Mouse (Mus musculus) CH12.LX (cell line): Measurements from ENCODE around the gene Scnn1g. TPM values are rescaled to one million over a fixed set of nuclear protein-coding genes. Genes with fewer than 3 reads are reported as not detected.

ENCODE experiments used
- DNase-seq: peaks from one replicate; pipeline ENCODE4 v3.0.0-alpha.2; 2013; ENCODE audit errors: extremely low read depth
- H3K27ac ChIP-seq: 2 replicates; pipeline ENCODE4 v1.5.1; 2012; ENCODE audit warnings: low read depth, mild to moderate bottlenecking, control low read depth, moderate library complexity; ENCODE audit not compliant: insufficient read depth
- H3K27me3 ChIP-seq: replicated peaks from 2 replicates; pipeline ENCODE3; 2012; ENCODE audit warnings: inconsistent platforms
- H3K36me3 ChIP-seq, 2 experiments: replicated peaks in 1 of 2; 2 replicates each; pipeline versions ENCODE3 to v1.6.1; 2012; ENCODE audit warnings: inconsistent platforms in 1 of 2, low read length in 1 of 2, mild to moderate bottlenecking in 1 of 2, mixed read lengths in 1 of 2, moderate library complexity in 1 of 2; ENCODE audit not compliant: control insufficient read depth in 1 of 2, insufficient read depth in 1 of 2
- H3K4me1 ChIP-seq, 2 experiments: 2 replicates each; pipeline ENCODE4 v1.6.1; 2012; ENCODE audit warnings: inconsistent platforms in 1 of 2, moderate library complexity in 1 of 2; ENCODE audit not compliant: insufficient read depth in 2 of 2, control insufficient read depth in 1 of 2
- H3K4me2 ChIP-seq: 2 replicates; pipeline ENCODE4 v1.6.1; 2012; ENCODE audit warnings: low read depth, mild to moderate bottlenecking, control low read depth; ENCODE audit not compliant: poor library complexity, insufficient read depth, severe bottlenecking
- H3K4me3 ChIP-seq, 3 experiments: fragments of 150-350 bp in 1 of 3; sonication (generic) in 1 of 3; replicated peaks in 1 of 3; 2 replicates each; pipeline versions ENCODE3 to v1.5.1; 2011 to 2012; ENCODE audit warnings: low read depth in 2 of 3, low read length in 2 of 3, mild to moderate bottlenecking in 2 of 3, moderate library complexity in 2 of 3, control low read depth in 1 of 3, improper control_type of control experiment in 1 of 3, inconsistent platforms in 1 of 3, mixed read lengths in 1 of 3; ENCODE audit not compliant: poor library complexity in 1 of 3
- H3K79me2 ChIP-seq: replicated peaks from 2 replicates; pipeline ENCODE4 v1.6.1; 2012; ENCODE audit warnings: mild to moderate bottlenecking, moderate library complexity; ENCODE audit not compliant: control insufficient read depth, poor library complexity, insufficient read depth, severe bottlenecking; ENCODE audit errors: extremely low read depth
- H3K9ac ChIP-seq: 2 replicates; pipeline ENCODE4 v1.6.1; 2012; ENCODE audit warnings: low read depth, mild to moderate bottlenecking, control low read depth, moderate library complexity; ENCODE audit not compliant: insufficient read depth
- H3K9me3 ChIP-seq: replicated peaks from 2 replicates; pipeline ENCODE3; 2012; ENCODE audit warnings: low read length, inconsistent platforms, mixed read lengths
- CHD1 ChIP-seq: IDR thresholded peaks from 2 replicates; pipeline ENCODE4 v1.6.1; 2012; ENCODE audit warnings: low read depth, low read length, improper control_type of control experiment, inconsistent platforms
- CHD2 ChIP-seq: IDR thresholded peaks from 2 replicates; pipeline ENCODE4 v1.6.1; 2011; ENCODE audit warnings: low read length, improper control_type of control experiment
- GABPA ChIP-seq: IDR thresholded peaks from 2 replicates; pipeline ENCODE4 v1.6.1; 2012; ENCODE audit warnings: low read depth, low read length, improper control_type of control experiment, inconsistent platforms; ENCODE audit not compliant: insufficient replicate concordance
- HCFC1 ChIP-seq: IDR thresholded peaks from 2 replicates; pipeline ENCODE4 v1.6.1; 2012; ENCODE audit warnings: low read depth, mild to moderate bottlenecking, inconsistent platforms, low read length, improper control_type of control experiment
- IRF4 ChIP-seq: IDR thresholded peaks from 2 replicates; pipeline ENCODE4 v1.6.1; 2014; ENCODE audit warnings: low read depth, mild to moderate bottlenecking, inconsistent platforms, low read length, improper control_type of control experiment
- JUN ChIP-seq: IDR thresholded peaks from 2 replicates; pipeline ENCODE4 v1.6.1; 2011; ENCODE audit warnings: low read depth, mild to moderate bottlenecking, low read length, improper control_type of control experiment, moderate library complexity; ENCODE audit not compliant: insufficient read depth
- KAT2A ChIP-seq: IDR thresholded peaks from 2 replicates; pipeline ENCODE4 v1.6.1; 2012; ENCODE audit warnings: low read length, improper control_type of control experiment, inconsistent platforms; ENCODE audit not compliant: insufficient replicate concordance
- MAFK ChIP-seq: IDR thresholded peaks from 2 replicates; pipeline ENCODE4 v1.6.1; 2011; ENCODE audit warnings: low read length, improper control_type of control experiment; ENCODE audit not compliant: insufficient replicate concordance
- MAZ ChIP-seq: IDR thresholded peaks from 2 replicates; pipeline ENCODE4 v1.6.1; 2012; ENCODE audit warnings: low read depth, mild to moderate bottlenecking, inconsistent platforms, low read length, improper control_type of control experiment, moderate library complexity
- MEF2A ChIP-seq: IDR thresholded peaks from 2 replicates; pipeline ENCODE4 v1.6.1; 2014; ENCODE audit warnings: low read depth, mild to moderate bottlenecking, inconsistent platforms, low read length, improper control_type of control experiment, borderline replicate concordance
- MYC ChIP-seq: IDR thresholded peaks from 2 replicates; pipeline ENCODE4 v1.6.1; 2011; ENCODE audit warnings: low read depth, mild to moderate bottlenecking, improper control_type of control experiment, low read length
- POLR2A ChIP-seq: IDR thresholded peaks from 2 replicates; pipeline ENCODE4 v1.6.1; 2011; ENCODE audit warnings: low read depth, mild to moderate bottlenecking, improper control_type of control experiment, low read length
- POLR2AphosphoS2 ChIP-seq: IDR thresholded peaks from 2 replicates; pipeline ENCODE4 v1.6.1; 2011; ENCODE audit warnings: low read depth, low read length, improper control_type of control experiment
- RAD21 ChIP-seq: IDR thresholded peaks from 2 replicates; pipeline ENCODE4 v1.6.1; 2011; ENCODE audit warnings: low read depth, mild to moderate bottlenecking, low read length, improper control_type of control experiment, moderate library complexity
- RCOR1 ChIP-seq: conservative IDR thresholded peaks from 2 replicates; pipeline ENCODE4 v1.6.1; 2012; ENCODE audit warnings: low read depth, mild to moderate bottlenecking, inconsistent platforms, low read length, improper control_type of control experiment
- TCF12 ChIP-seq: IDR thresholded peaks from 2 replicates; pipeline ENCODE4 v1.6.1; 2014; ENCODE audit warnings: low read depth, mild to moderate bottlenecking, inconsistent platforms, low read length, improper control_type of control experiment
- ZKSCAN1 ChIP-seq: IDR thresholded peaks from 2 replicates; pipeline ENCODE4 v1.6.1; 2012; ENCODE audit warnings: low read depth, inconsistent platforms, low read length, improper control_type of control experiment, borderline replicate concordance
- ZMIZ1 ChIP-seq: IDR thresholded peaks from 2 replicates; pipeline ENCODE4 v1.6.1; 2012; ENCODE audit warnings: low read depth, mild to moderate bottlenecking, inconsistent platforms, low read length, improper control_type of control experiment
- ZNF384 ChIP-seq: IDR thresholded peaks from 2 replicates; pipeline ENCODE4 v1.6.1; 2012; ENCODE audit warnings: low read depth, low read length, improper control_type of control experiment, inconsistent platforms
- dilution Hi-C: fragments of 300-500 bp; cut with MboI; formaldehyde crosslinking; loops from 2 replicates; pipeline ENCODE4 v1.14.3; 2020; ENCODE audit warnings: low sequenced_read_pairs; ENCODE audit not compliant: extremely low pct_unique_long_range_greater_than_20kb, extremely low pct_ligation_motif_present
- in situ Hi-C: fragments of 300-500 bp; cut with MboI; formaldehyde crosslinking; loops from 3 replicates; pipeline ENCODE4 v1.14.3; 2019; ENCODE audit warnings: low sequenced_read_pairs, low pct_ligation_motif_present, low pct_unique_long_range_greater_than_20kb, mixed read lengths
- polyA plus RNA-seq: library from polyadenylated mRNA; unstranded; fragments of >175 nt; gene quantifications from 2 replicates; pipeline ENCODE4 v1.2.1, GENCODE M21; 2012; ENCODE audit warnings: low read depth; ENCODE audit not compliant: insufficient read length
- total RNA-seq, 2 experiments: library from RNA; depleted of rRNA; stranded (reverse); fragments of 300-350 nt in 1 of 2; fragments of >200 nt in 1 of 2; gene quantifications; 2 replicates each; pipeline ENCODE4 v1.2.3; 2012 to 2014

The Scnn1g gene
- total and polyA plus RNA-seq, 3 experiments = not detected

GRCm38 (mm10) chr7:121754748-121755147 is 20.5 kb downstream of the Scnn1g start:
- dilution Hi-C loops (no loop called here), in situ Hi-C loops (no loop called here)
- Histone ChIP-seq H3K4me3 (no peak overlapping the region), H3K27ac (no peak overlapping the region), H3K4me1 (peaks cover 5 to 9% of the 10 kb centered on the region in 2 experiments; a peak in 1 of 4 replicates), H3K4me2 (no peak overlapping the region), H3K27me3 (no peaks in the 10 kb centered on the region), H3K79me2 (no peaks in the 10 kb centered on the region), H3K9ac (no peak overlapping the region), H3K36me3 (no peaks in the 10 kb centered on the region), H3K9me3 (no peaks in the 10 kb centered on the region)
- no peak for DNase-seq
- TF ChIP-seq JUN = no peak
- no peak for TF ChIP-seq ZNF384
- no peak for TF ChIP-seq POLR2AphosphoS2
- TF ChIP-seq KAT2A = no peak
- TF ChIP-seq MYC = no peak
- TF ChIP-seq POLR2A = no peak
- no peak for TF ChIP-seq GABPA
- no peak for TF ChIP-seq MAZ
- no peak for TF ChIP-seq HCFC1
- TF ChIP-seq IRF4 = no peak
- no peak for TF ChIP-seq MEF2A
- no peak for TF ChIP-seq TCF12
- no peak for TF ChIP-seq MAFK
- no peak for TF ChIP-seq ZKSCAN1
- TF ChIP-seq RAD21 = no peak
- TF ChIP-seq ZMIZ1 = no peak
- TF ChIP-seq CHD2 = no peak
- TF ChIP-seq CHD1 = no peak

GRCm38 (mm10) chr7:121763328-121763727 is 29.0 kb downstream of the Scnn1g start:
- H3K9me3 ChIP-seq = no peaks in the 10 kb centered on the region
- H3K4me1 ChIP-seq = peaks cover 5 to 16% of the 10 kb centered on the region in 2 experiments; a peak in 3 of 4 replicates
- dilution Hi-C loops = no loop called here
- H3K4me3 ChIP-seq = no peak overlapping the region
- no peaks in the 10 kb centered on the region for H3K36me3 ChIP-seq
- no peak for TF ChIP-seq POLR2A
- TF ChIP-seq RCOR1 = no peak
- TF ChIP-seq, all 38 proteins: peak for 0
- H3K27ac ChIP-seq = no peak overlapping the region
- no peak overlapping the region for H3K4me2 ChIP-seq
- no peaks in the 10 kb centered on the region for H3K27me3 ChIP-seq
- H3K9ac ChIP-seq = no peak overlapping the region
- DNase-seq = no peak
- in situ Hi-C loops = no loop called here
- H3K79me2 ChIP-seq = no peaks in the 10 kb centered on the region
